Mouse (Mus musculus): ENCODE measurements around the gene Gm26992. TPM values are rescaled to one million over a fixed set of nuclear protein-coding genes. Genes with fewer than 3 reads are reported as not detected.
A peak's percentile ranks its signal among the peaks of the same experiment; 100 is the strongest.

Gene Gm26992
- polyA plus RNA-seq, 1 experiment from 2014 or later, result not detected

- Histone ChIP-seq H3K27me3 (ENCODE audit: control insufficient read depth, insufficient read depth, low read depth, low read length) (no peaks in the 10 kb centered on the region), H3K4me1 (replicated peaks; ENCODE audit: control insufficient read depth, insufficient read depth, low read length) (peaks cover 6% of the 10 kb centered on the region; the same call in 1 of the 2 replicates), H3K4me3 (ENCODE audit: low read length) (no peak overlapping the region), H3K9me3 (ENCODE audit: control insufficient read depth, low read length) (no peaks in the 10 kb centered on the region), H3K9ac (ENCODE audit: low read length) (no peak overlapping the region), H3K27ac (ENCODE audit: low read length) (no peak overlapping the region), H3K4me2 (ENCODE audit: low read depth, low read length) (no peak overlapping the region), H3K36me3 (ENCODE audit: control insufficient read depth, insufficient read depth, low read length) (peaks cover 9% of the 10 kb centered on the region; the same call in 1 of the 2 replicates)
- no peak for ATAC-seq (ENCODE audit: low read depth)
- WGBS, result 90% methylated on average over 3 of the region's 3 CpGs
Measured at GRCm38 (mm10) chrX:103499374-103499773, 77.6 kb downstream of the Gm26992 start.

DNA sequence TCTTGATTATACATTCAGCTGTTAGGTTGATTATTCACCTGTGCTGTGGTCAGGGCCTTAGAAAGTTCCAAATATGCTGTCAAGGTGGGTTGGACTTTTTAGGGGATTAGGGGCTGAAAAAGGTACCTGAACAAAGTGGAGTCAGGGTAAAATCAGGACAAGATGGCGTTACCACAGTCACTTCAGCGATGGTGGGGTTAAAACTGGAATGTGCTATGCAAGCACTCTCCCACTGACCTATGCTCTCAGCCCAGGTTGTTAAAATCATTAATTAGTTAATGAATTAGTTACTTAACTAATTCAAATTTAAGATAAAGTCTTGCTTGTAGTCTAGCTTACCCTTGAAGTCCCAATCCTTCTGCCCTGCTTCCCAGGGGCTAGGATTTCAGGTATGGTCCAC lies 78.3 kb downstream of the Gm26992 start:
- H3K4me1 ChIP-seq (replicated peaks; ENCODE audit: control insufficient read depth, insufficient read depth, low read length), result 0 out of 2 replicates have a peak, but pooled peaks cover 3% of the 10 kb centered on the region
- ATAC-seq (ENCODE audit: low read depth), result no peak
- H3K27ac ChIP-seq (ENCODE audit: low read length), result no peak overlapping the region
- no peak overlapping the region for H3K4me3 ChIP-seq (ENCODE audit: low read length)
- WGBS, result 83% methylated on average over 2 of the region's 2 CpGs
- H3K9me3 ChIP-seq (ENCODE audit: control insufficient read depth, low read length), result no peaks in the 10 kb centered on the region
- no peaks in the 10 kb centered on the region for H3K27me3 ChIP-seq (ENCODE audit: control insufficient read depth, insufficient read depth, low read depth, low read length)
- no peak overlapping the region for H3K4me2 ChIP-seq (ENCODE audit: low read depth, low read length)
- no peak overlapping the region for H3K9ac ChIP-seq (ENCODE audit: low read length)
- H3K36me3 ChIP-seq (ENCODE audit: control insufficient read depth, insufficient read depth, low read length), result peaks cover 9% of the 10 kb centered on the region; the same call in 1 of the 2 replicates

- no peak for ATAC-seq (ENCODE audit: low read depth)
- Histone ChIP-seq H3K9ac (ENCODE audit: low read length) (no peak overlapping the region), H3K36me3 (ENCODE audit: control insufficient read depth, insufficient read depth, low read length) (peaks cover 3% of the 10 kb centered on the region; the same call in 1 of the 2 replicates), H3K4me1 (replicated peaks; ENCODE audit: control insufficient read depth, insufficient read depth, low read length) (no peaks in the 10 kb centered on the region), H3K9me3 (ENCODE audit: control insufficient read depth, low read length) (no peaks in the 10 kb centered on the region), H3K27ac (ENCODE audit: low read length) (no peak overlapping the region), H3K27me3 (ENCODE audit: control insufficient read depth, insufficient read depth, low read depth, low read length) (no peaks in the 10 kb centered on the region), H3K4me3 (ENCODE audit: low read length) (no peak overlapping the region), H3K4me2 (ENCODE audit: low read depth, low read length) (no peak overlapping the region)
- WGBS, result 88% methylated on average over 4 of the region's 4 CpGs
Measured at GRCm38 (mm10) chrX:103508218-103508617, 86.4 kb downstream of the Gm26992 start.

DNA sequence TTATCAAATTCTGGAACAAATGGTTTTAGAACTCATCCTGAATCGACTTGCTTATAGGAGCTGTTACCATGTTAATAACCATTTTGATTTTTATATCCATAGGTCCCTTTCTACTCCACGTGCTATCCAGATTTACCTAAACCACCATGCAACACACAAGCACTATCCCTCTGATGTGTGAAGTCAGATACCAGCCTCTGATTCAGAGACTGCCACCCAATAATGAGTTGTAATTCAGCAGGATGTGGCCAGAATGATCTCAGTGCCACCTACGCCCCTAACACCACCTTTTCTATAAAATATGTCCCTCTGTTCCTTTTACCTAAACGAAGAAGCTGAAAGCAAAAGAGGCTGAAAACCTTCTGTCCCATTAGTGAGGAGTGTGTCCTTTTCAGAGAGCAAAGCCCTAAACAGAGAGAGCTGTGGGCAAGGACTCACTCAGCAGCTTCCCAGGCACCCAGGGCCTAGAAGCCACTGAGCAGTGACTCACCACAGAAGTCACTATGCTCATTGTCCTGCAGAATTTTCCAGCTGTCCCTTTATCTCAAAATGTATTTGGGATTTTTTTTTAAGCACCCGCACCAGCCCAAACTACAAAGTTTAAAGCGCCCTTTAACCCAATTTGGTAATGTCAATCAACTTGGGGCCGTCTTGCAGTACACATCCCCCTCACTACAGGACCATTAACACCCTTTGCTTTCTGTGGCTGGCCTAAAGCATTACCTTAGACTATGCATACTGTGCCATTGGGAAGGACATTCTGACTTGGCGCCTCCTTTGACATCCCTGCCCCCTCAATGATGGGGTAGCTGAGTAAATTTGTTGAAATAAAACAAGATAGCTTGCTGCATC lies 87.6 kb downstream of the Gm26992 start:
- H3K4me2 ChIP-seq (ENCODE audit: low read depth, low read length), result no peak overlapping the region
- H3K9ac ChIP-seq (ENCODE audit: low read length), result no peak overlapping the region
- no peak overlapping the region for H3K27ac ChIP-seq (ENCODE audit: low read length)
- 75% methylated on average over 8 of the region's 8 CpGs for WGBS
- H3K4me1 ChIP-seq (replicated peaks; ENCODE audit: control insufficient read depth, insufficient read depth, low read length), result no peaks in the 10 kb centered on the region
- peaks cover 3% of the 10 kb centered on the region; the same call in 1 of the 2 replicates for H3K36me3 ChIP-seq (ENCODE audit: control insufficient read depth, insufficient read depth, low read length)
- no peaks in the 10 kb centered on the region for H3K27me3 ChIP-seq (ENCODE audit: control insufficient read depth, insufficient read depth, low read depth, low read length)
- H3K4me3 ChIP-seq (ENCODE audit: low read length), result no peak overlapping the region
- ATAC-seq (ENCODE audit: low read depth), result no peak
- no peaks in the 10 kb centered on the region for H3K9me3 ChIP-seq (ENCODE audit: control insufficient read depth, low read length)

- no peak overlapping the region for H3K9ac ChIP-seq (ENCODE audit: low read length)
- WGBS, result 45% methylated on average over 4 of the region's 4 CpGs
- ATAC-seq (ENCODE audit: low read depth), result peak; percentile 92
Measured at GRCm38 (mm10) chrX:103514782-103515181, 93.0 kb downstream of the Gm26992 start.

DNA sequence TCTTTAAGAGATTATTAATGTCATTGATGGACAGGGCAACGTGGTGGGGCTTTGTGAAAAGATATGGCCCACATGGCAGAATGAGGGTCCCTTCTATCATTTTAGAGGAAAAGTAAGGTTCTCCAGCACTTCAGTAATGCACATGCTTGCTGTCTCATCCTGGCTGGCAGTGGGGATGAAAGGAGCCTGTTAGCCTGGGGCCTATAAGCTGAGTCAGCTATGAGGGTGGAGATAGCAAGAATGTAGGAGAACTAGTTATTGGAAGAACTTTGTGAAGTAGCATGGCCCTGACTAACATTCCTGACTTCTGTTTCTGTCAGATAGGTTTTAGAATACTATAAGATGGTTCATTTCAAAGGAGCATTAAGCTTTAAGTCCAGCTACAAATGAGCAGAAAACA lies 93.5 kb downstream of the Gm26992 start:
- peak overlapping the region; percentile 52 for H3K27ac ChIP-seq (ENCODE audit: low read length)
- ATAC-seq (ENCODE audit: low read depth), result peak; percentile 52
- 61% methylated on average over 1 of the region's 1 CpGs for WGBS

More at GRCm38 (mm10) chrX:103514782-103515181, 93.0 kb downstream of the Gm26992 start:
- Histone ChIP-seq H3K4me3 (ENCODE audit: low read length) (no peak overlapping the region), H3K27me3 (ENCODE audit: control insufficient read depth, insufficient read depth, low read depth, low read length) (no peaks in the 10 kb centered on the region), H3K4me1 (replicated peaks; ENCODE audit: control insufficient read depth, insufficient read depth, low read length) (peaks cover 7% of the 10 kb centered on the region), H3K36me3 (ENCODE audit: control insufficient read depth, insufficient read depth, low read length) (no peaks in the 10 kb centered on the region), H3K9me3 (ENCODE audit: control insufficient read depth, low read length) (no peaks in the 10 kb centered on the region), H3K4me2 (ENCODE audit: low read depth, low read length) (no peak overlapping the region), H3K27ac (ENCODE audit: low read length) (peak overlapping the region; percentile 52)

GRCm38 (mm10) chrX:103518798-103519197 lies 97.0 kb downstream of the Gm26992 start:
- H3K27ac ChIP-seq (ENCODE audit: low read length), result no peak overlapping the region
- ATAC-seq (ENCODE audit: low read depth), result no peak
- H3K4me2 ChIP-seq (ENCODE audit: low read depth, low read length), result no peak overlapping the region
- no peaks in the 10 kb centered on the region for H3K9me3 ChIP-seq (ENCODE audit: control insufficient read depth, low read length)
- no peak overlapping the region for H3K4me3 ChIP-seq (ENCODE audit: low read length)
- no peak overlapping the region for H3K9ac ChIP-seq (ENCODE audit: low read length)
- no peaks in the 10 kb centered on the region for H3K27me3 ChIP-seq (ENCODE audit: control insufficient read depth, insufficient read depth, low read depth, low read length)
- peaks cover 7% of the 10 kb centered on the region for H3K4me1 ChIP-seq (replicated peaks; ENCODE audit: control insufficient read depth, insufficient read depth, low read length)
- 94% methylated on average over 2 of the region's 2 CpGs for WGBS
- no peaks in the 10 kb centered on the region for H3K36me3 ChIP-seq (ENCODE audit: control insufficient read depth, insufficient read depth, low read length)

More for the DNA sequence above, 93.5 kb downstream of the Gm26992 start:
- Histone ChIP-seq H3K9me3 (ENCODE audit: control insufficient read depth, low read length) (no peaks in the 10 kb centered on the region), H3K9ac (ENCODE audit: low read length) (no peak overlapping the region), H3K4me1 (replicated peaks; ENCODE audit: control insufficient read depth, insufficient read depth, low read length) (peaks cover 7% of the 10 kb centered on the region), H3K4me3 (ENCODE audit: low read length) (no peak overlapping the region), H3K4me2 (ENCODE audit: low read depth, low read length) (no peak overlapping the region), H3K36me3 (ENCODE audit: control insufficient read depth, insufficient read depth, low read length) (no peaks in the 10 kb centered on the region), H3K27me3 (ENCODE audit: control insufficient read depth, insufficient read depth, low read depth, low read length) (no peaks in the 10 kb centered on the region)

GRCm38 (mm10) chrX:103519547-103519946 lies 97.7 kb downstream of the Gm26992 start:
- WGBS, result 65% methylated on average over 3 of the region's 3 CpGs

GRCm38 (mm10) chrX:103521221-103521716 lies 99.5 kb downstream of the Gm26992 start:
- Histone ChIP-seq H3K4me1 (replicated peaks; ENCODE audit: control insufficient read depth, insufficient read depth, low read length) (no peaks in the 10 kb centered on the region), H3K36me3 (ENCODE audit: control insufficient read depth, insufficient read depth, low read length) (no peaks in the 10 kb centered on the region), H3K27ac (ENCODE audit: low read length) (no peak overlapping the region), H3K9me3 (ENCODE audit: control insufficient read depth, low read length) (no peaks in the 10 kb centered on the region), H3K27me3 (ENCODE audit: control insufficient read depth, insufficient read depth, low read depth, low read length) (no peaks in the 10 kb centered on the region), H3K4me2 (ENCODE audit: low read depth, low read length) (no peak overlapping the region), H3K4me3 (ENCODE audit: low read length) (no peak overlapping the region), H3K9ac (ENCODE audit: low read length) (no peak overlapping the region)
- no peak for ATAC-seq (ENCODE audit: low read depth)
- 68% methylated on average over 4 of the region's 4 CpGs for WGBS

More at GRCm38 (mm10) chrX:103519547-103519946, 97.7 kb downstream of the Gm26992 start:
- H3K27ac ChIP-seq (ENCODE audit: low read length), result no peak overlapping the region
- H3K4me2 ChIP-seq (ENCODE audit: low read depth, low read length), result no peak overlapping the region
- peaks cover 7% of the 10 kb centered on the region for H3K4me1 ChIP-seq (replicated peaks; ENCODE audit: control insufficient read depth, insufficient read depth, low read length)
- H3K36me3 ChIP-seq (ENCODE audit: control insufficient read depth, insufficient read depth, low read length), result no peaks in the 10 kb centered on the region
- peak; percentile 40; the same call in 1 of the 2 replicates for ATAC-seq (ENCODE audit: low read depth)
- no peaks in the 10 kb centered on the region for H3K9me3 ChIP-seq (ENCODE audit: control insufficient read depth, low read length)
- no peak overlapping the region for H3K4me3 ChIP-seq (ENCODE audit: low read length)
- no peak overlapping the region for H3K9ac ChIP-seq (ENCODE audit: low read length)
- H3K27me3 ChIP-seq (ENCODE audit: control insufficient read depth, insufficient read depth, low read depth, low read length), result no peaks in the 10 kb centered on the region

Measured in lung, embryonic 16.5 days (tissue).